Mouse (Mus musculus): ENCODE measurements at regions not wholly inside any gene's neighbourhood (a gene's known extent, or its start where the extent isn't known, plus 50 kb on each side); places are given as distances from the start of the nearest gene placed in this dataset.

GRCm38 (mm10) chr7:123642596-123642995, 142.3 kb upstream of the Zkscan2 start:
- no peak for ATAC-seq (ENCODE audit: insufficient number of reproducible peaks, low FRiP score)
- H3K27ac ChIP-seq (ENCODE audit: poor library complexity, severe bottlenecking): no peak overlapping the region
- no peaks in the 10 kb centered on the region for H3K4me1 ChIP-seq (replicated peaks)
- no peaks in the 10 kb centered on the region for H3K9me3 ChIP-seq (replicated peaks)
- H3K9ac ChIP-seq: no peak overlapping the region
- no peak overlapping the region for H3K4me3 ChIP-seq
- 46% methylated on average over 4 of the region's 4 CpGs for WGBS
- no peak overlapping the region for H3K4me2 ChIP-seq
- no peaks in the 10 kb centered on the region for H3K36me3 ChIP-seq
- no peaks in the 10 kb centered on the region for H3K27me3 ChIP-seq (replicated peaks)

GRCm38 (mm10) chr7:123643426-123643825, 143.2 kb upstream of the Zkscan2 start:
- H3K36me3 ChIP-seq: no peaks in the 10 kb centered on the region
- H3K9me3 ChIP-seq (replicated peaks): no peaks in the 10 kb centered on the region
- no peak overlapping the region for H3K4me2 ChIP-seq
- no peaks in the 10 kb centered on the region for H3K27me3 ChIP-seq (replicated peaks)
- no peaks in the 10 kb centered on the region for H3K4me1 ChIP-seq (replicated peaks)
- H3K27ac ChIP-seq (ENCODE audit: poor library complexity, severe bottlenecking): no peak overlapping the region
- no peak overlapping the region for H3K4me3 ChIP-seq
- ATAC-seq (ENCODE audit: insufficient number of reproducible peaks, low FRiP score): no peak
- 34% methylated on average over 2 of the region's 2 CpGs for WGBS
- no peak overlapping the region for H3K9ac ChIP-seq

- H3K4me1 ChIP-seq (replicated peaks): no peaks in the 10 kb centered on the region
- H3K36me3 ChIP-seq: no peaks in the 10 kb centered on the region
- H3K27me3 ChIP-seq (replicated peaks): no peaks in the 10 kb centered on the region
- H3K4me2 ChIP-seq: no peak overlapping the region
- H3K9me3 ChIP-seq (replicated peaks): no peaks in the 10 kb centered on the region
- no peak overlapping the region for H3K9ac ChIP-seq
- WGBS: 88% methylated on average over 3 of the region's 3 CpGs
- H3K4me3 ChIP-seq: no peak overlapping the region
- H3K27ac ChIP-seq (ENCODE audit: poor library complexity, severe bottlenecking): no peak overlapping the region
- no peak for ATAC-seq (ENCODE audit: insufficient number of reproducible peaks, low FRiP score)
Measured at GRCm38 (mm10) chr7:123645521-123645920, 145.3 kb upstream of the Zkscan2 start.

DNA sequence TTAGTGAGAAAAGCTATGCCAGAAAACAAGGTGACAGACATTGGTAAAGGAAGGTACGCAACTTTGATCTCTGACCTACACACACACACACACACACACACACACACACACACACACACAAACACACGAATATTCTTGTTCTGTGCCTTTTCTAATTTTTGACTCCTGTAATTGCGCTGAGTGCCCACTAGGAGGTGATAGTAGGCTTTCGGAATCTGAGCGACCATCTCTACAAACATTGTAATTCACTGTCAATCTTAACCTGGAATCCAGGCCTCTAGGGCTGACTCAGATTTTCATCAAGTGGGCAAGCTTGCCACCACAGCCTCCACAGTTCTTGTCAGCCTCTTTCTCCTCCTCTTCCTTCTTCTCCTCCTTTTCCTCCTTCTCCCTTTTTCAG, 165.2 kb upstream of the Zkscan2 start:
- H3K4me3 ChIP-seq: no peak overlapping the region
- no peaks in the 10 kb centered on the region for H3K27me3 ChIP-seq (replicated peaks)
- ATAC-seq (ENCODE audit: insufficient number of reproducible peaks, low FRiP score): no peak
- no peak overlapping the region for H3K4me2 ChIP-seq
- 40% methylated on average over 5 of the region's 5 CpGs for WGBS
- H3K9me3 ChIP-seq (replicated peaks): peaks cover 4% of the 10 kb centered on the region; the same call in 1 of the 2 replicates
- no peaks in the 10 kb centered on the region for H3K36me3 ChIP-seq
- H3K9ac ChIP-seq: no peak overlapping the region
- H3K27ac ChIP-seq (ENCODE audit: poor library complexity, severe bottlenecking): no peak overlapping the region
- no peaks in the 10 kb centered on the region for H3K4me1 ChIP-seq (replicated peaks)

DNA sequence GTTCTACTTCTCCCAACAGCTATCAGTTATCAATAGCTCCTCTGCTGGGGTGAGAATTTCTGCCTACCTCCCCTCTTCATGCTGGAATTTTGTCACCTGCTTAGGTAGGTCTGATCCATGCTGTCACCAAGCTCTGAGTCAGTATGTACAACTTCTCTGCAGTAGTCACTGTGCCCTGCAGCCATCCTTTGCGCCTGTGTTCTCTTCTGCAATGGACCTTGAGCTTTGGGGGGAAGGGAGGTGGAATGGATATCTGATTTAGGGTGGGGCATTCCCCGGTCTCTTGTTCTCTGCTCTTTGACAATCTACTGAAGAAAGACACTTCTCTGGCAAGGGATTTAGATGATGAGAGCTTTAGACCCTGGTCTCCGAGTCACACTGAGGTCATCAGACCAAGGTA, 184.5 kb upstream of the Zkscan2 start:
- H3K4me2 ChIP-seq: no peak overlapping the region
- no peaks in the 10 kb centered on the region for H3K27me3 ChIP-seq (replicated peaks)
- WGBS: 71% methylated on average over 3 of the region's 3 CpGs
- no peak overlapping the region for H3K9ac ChIP-seq
- H3K36me3 ChIP-seq: no peaks in the 10 kb centered on the region
- H3K9me3 ChIP-seq (replicated peaks): no peaks in the 10 kb centered on the region
- no peak for ATAC-seq (ENCODE audit: insufficient number of reproducible peaks, low FRiP score)
- no peak overlapping the region for H3K27ac ChIP-seq (ENCODE audit: poor library complexity, severe bottlenecking)
- no peaks in the 10 kb centered on the region for H3K4me1 ChIP-seq (replicated peaks)
- H3K4me3 ChIP-seq: no peak overlapping the region

- 74% methylated on average over 3 of the region's 3 CpGs for WGBS
- Histone ChIP-seq H3K9me3 (replicated peaks) (no peaks in the 10 kb centered on the region), H3K27ac (ENCODE audit: poor library complexity, severe bottlenecking) (no peak overlapping the region), H3K9ac (no peak overlapping the region), H3K27me3 (replicated peaks) (no peaks in the 10 kb centered on the region), H3K36me3 (no peaks in the 10 kb centered on the region), H3K4me3 (no peak overlapping the region), H3K4me2 (no peak overlapping the region), H3K4me1 (replicated peaks) (no peaks in the 10 kb centered on the region)
- no peak for ATAC-seq (ENCODE audit: insufficient number of reproducible peaks, low FRiP score)
Measured at GRCm38 (mm10) chr7:123686547-123686946, 186.3 kb upstream of the Zkscan2 start.

- Histone ChIP-seq H3K4me3 (no peak overlapping the region), H3K9ac (no peak overlapping the region), H3K4me1 (replicated peaks) (no peaks in the 10 kb centered on the region), H3K27ac (ENCODE audit: poor library complexity, severe bottlenecking) (no peak overlapping the region), H3K27me3 (replicated peaks) (no peaks in the 10 kb centered on the region), H3K36me3 (no peaks in the 10 kb centered on the region), H3K4me2 (no peak overlapping the region), H3K9me3 (replicated peaks) (no peaks in the 10 kb centered on the region)
- WGBS: 66% methylated on average over 4 of the region's 4 CpGs
- no peak for ATAC-seq (ENCODE audit: insufficient number of reproducible peaks, low FRiP score)
Measured at GRCm38 (mm10) chr7:123731016-123731415, 230.8 kb upstream of the Zkscan2 start.

DNA sequence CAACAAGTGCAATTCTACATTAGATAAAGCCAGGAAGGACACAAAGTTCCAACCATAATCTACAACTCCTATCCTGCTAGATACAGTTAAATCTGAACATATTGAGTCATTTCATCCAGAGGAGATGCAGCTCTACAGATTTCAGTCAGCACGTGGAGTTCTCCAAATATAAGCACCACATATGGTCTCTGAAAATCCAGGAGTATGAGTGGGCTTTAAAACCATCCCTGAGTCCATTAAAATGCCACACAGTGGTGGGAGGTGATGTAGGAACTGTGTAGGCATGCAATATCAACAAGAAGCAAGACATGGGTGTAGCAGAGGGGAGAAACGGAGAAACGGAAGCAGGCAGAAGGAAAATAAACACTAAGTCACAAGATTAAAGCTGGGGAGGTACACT, 232.8 kb upstream of the Zkscan2 start:
- Histone ChIP-seq H3K9me3 (replicated peaks) (peaks cover 5% of the 10 kb centered on the region), H3K36me3 (no peaks in the 10 kb centered on the region), H3K27ac (ENCODE audit: poor library complexity, severe bottlenecking) (no peak overlapping the region), H3K4me2 (no peak overlapping the region), H3K9ac (no peak overlapping the region), H3K4me3 (no peak overlapping the region), H3K4me1 (replicated peaks) (no peaks in the 10 kb centered on the region), H3K27me3 (replicated peaks) (no peaks in the 10 kb centered on the region)
- 72% methylated on average over 3 of the region's 3 CpGs for WGBS
- ATAC-seq (ENCODE audit: insufficient number of reproducible peaks, low FRiP score): no peak

- WGBS: 45% methylated on average over 4 of the region's 4 CpGs
- Histone ChIP-seq H3K36me3 (no peaks in the 10 kb centered on the region), H3K9me3 (replicated peaks) (no peaks in the 10 kb centered on the region; the same call in 1 of the 2 replicates), H3K9ac (no peak overlapping the region), H3K4me2 (no peak overlapping the region), H3K4me3 (no peak overlapping the region), H3K4me1 (replicated peaks) (no peaks in the 10 kb centered on the region), H3K27me3 (replicated peaks) (no peaks in the 10 kb centered on the region), H3K27ac (ENCODE audit: poor library complexity, severe bottlenecking) (no peak overlapping the region)
- ATAC-seq (ENCODE audit: insufficient number of reproducible peaks, low FRiP score): no peak
Measured at GRCm38 (mm10) chr7:123747986-123748385, 234.7 kb upstream of the Hs3st4 start.

- no peak overlapping the region for H3K4me2 ChIP-seq
- H3K9ac ChIP-seq: no peak overlapping the region
- H3K4me1 ChIP-seq (replicated peaks): no peaks in the 10 kb centered on the region
- H3K4me3 ChIP-seq: no peak overlapping the region
- no peaks in the 10 kb centered on the region for H3K27me3 ChIP-seq (replicated peaks)
- no peaks in the 10 kb centered on the region for H3K36me3 ChIP-seq
- H3K27ac ChIP-seq (ENCODE audit: poor library complexity, severe bottlenecking): no peak overlapping the region
- ATAC-seq (ENCODE audit: insufficient number of reproducible peaks, low FRiP score): no peak
- 81% methylated on average over 3 of the region's 3 CpGs for WGBS
- H3K9me3 ChIP-seq (replicated peaks): no peaks in the 10 kb centered on the region; the same call in 1 of the 2 replicates
Measured at GRCm38 (mm10) chr7:123753252-123753651, 229.4 kb upstream of the Hs3st4 start.

DNA sequence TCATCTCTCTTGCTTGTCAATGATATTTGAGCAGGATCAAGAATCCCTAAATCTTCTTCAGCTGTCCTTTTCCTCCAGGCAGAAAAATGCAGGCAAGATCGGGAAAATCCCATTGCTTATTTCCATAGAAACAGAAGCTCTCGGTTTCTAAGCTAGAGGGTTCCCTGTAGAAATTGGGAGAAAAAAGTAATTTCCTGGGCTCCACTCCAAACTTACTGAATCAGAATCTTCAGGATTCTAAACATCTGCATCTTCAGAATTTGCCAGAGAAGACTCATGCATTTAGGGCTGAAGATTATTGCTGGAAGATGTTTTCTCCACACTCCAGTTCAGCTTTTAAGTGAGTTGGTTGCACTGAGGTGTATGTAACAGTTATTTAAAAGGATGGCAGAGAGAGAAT, 187.6 kb upstream of the Hs3st4 start:
- no peak overlapping the region for H3K4me2 ChIP-seq
- H3K36me3 ChIP-seq: no peaks in the 10 kb centered on the region
- H3K4me3 ChIP-seq: no peak overlapping the region
- ATAC-seq (ENCODE audit: insufficient number of reproducible peaks, low FRiP score): no peak
- WGBS: 81% methylated on average over 2 of the region's 2 CpGs
- H3K4me1 ChIP-seq (replicated peaks): no peaks in the 10 kb centered on the region
- H3K9me3 ChIP-seq (replicated peaks): no peaks in the 10 kb centered on the region
- no peak overlapping the region for H3K9ac ChIP-seq
- no peak overlapping the region for H3K27ac ChIP-seq (ENCODE audit: poor library complexity, severe bottlenecking)
- no peaks in the 10 kb centered on the region for H3K27me3 ChIP-seq (replicated peaks)

DNA sequence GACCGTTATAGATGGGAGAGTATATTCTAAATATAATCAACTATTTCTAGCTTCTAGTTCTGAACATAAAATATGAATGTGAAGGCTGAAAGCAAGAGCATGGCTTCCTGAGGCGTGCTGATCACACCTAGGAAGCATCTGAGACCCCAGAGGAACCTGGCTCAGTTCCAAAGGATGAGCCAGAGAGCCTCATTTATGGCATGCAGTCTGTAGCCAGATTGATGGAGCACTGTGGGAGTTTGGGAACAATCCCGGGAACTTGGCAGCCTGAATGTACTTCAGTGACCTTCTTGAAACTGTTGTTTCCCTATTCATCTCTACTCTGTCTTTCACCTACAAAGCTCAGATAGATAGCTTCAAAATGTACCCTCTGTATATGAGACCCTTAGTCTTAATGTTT, 186.6 kb upstream of the Hs3st4 start:
- no peak for ATAC-seq (ENCODE audit: insufficient number of reproducible peaks, low FRiP score)
- Histone ChIP-seq H3K36me3 (no peaks in the 10 kb centered on the region), H3K9ac (no peak overlapping the region), H3K4me1 (replicated peaks) (no peaks in the 10 kb centered on the region), H3K4me3 (no peak overlapping the region), H3K27ac (ENCODE audit: poor library complexity, severe bottlenecking) (no peak overlapping the region), H3K9me3 (replicated peaks) (no peaks in the 10 kb centered on the region), H3K27me3 (replicated peaks) (no peaks in the 10 kb centered on the region), H3K4me2 (no peak overlapping the region)
- 62% methylated on average over 3 of the region's 3 CpGs for WGBS
